Mouse (Mus musculus) MEL (cell line): ENCODE measurements around the gene Dlx4. TPM values are rescaled to one million over a fixed set of nuclear protein-coding genes. Genes with fewer than 3 reads are reported as not detected.

ENCODE experiments used
- DNase-seq: peaks from one replicate; pipeline ENCODE4 v3.0.0; 2011; ENCODE audit warnings: low read depth, low spot score
- H3K27ac ChIP-seq: 2 replicates; pipeline ENCODE4 v1.5.1; 2012; ENCODE audit warnings: low read depth, mild to moderate bottlenecking, control low read depth, low read length, moderate library complexity; ENCODE audit not compliant: control insufficient read depth
- H3K27me3 ChIP-seq, 2 experiments: fragments of 150-350 bp in 1 of 2; sonication (generic) in 1 of 2; 2 replicates each; pipeline ENCODE4 v1.6.1; 2012; ENCODE audit warnings: low read length in 2 of 2, mild to moderate bottlenecking in 2 of 2, improper control_type of control experiment in 1 of 2, moderate library complexity in 1 of 2; ENCODE audit not compliant: insufficient read depth in 2 of 2, control insufficient read depth in 1 of 2
- H3K36me3 ChIP-seq, 2 experiments: 2 replicates each; pipeline ENCODE4 v1.6.1; 2012 to 2014; ENCODE audit warnings: low read length in 2 of 2, improper control_type of control experiment in 1 of 2, inconsistent platforms in 1 of 2, mild to moderate bottlenecking in 1 of 2; ENCODE audit not compliant: insufficient read depth in 2 of 2, control insufficient read depth in 1 of 2
- H3K4me1 ChIP-seq, 2 experiments: fragments of 150-350 bp in 1 of 2; sonication (generic) in 1 of 2; 2 replicates each; pipeline ENCODE4 v1.6.1; 2012; ENCODE audit warnings: low read length in 2 of 2, improper control_type of control experiment in 1 of 2, mild to moderate bottlenecking in 1 of 2; ENCODE audit not compliant: insufficient read depth in 2 of 2, control insufficient read depth in 1 of 2
- H3K4me3 ChIP-seq, 2 experiments: fragments of 150-350 bp in 1 of 2; sonication (generic) in 1 of 2; 2 replicates each; pipeline ENCODE4 v1.5.1; 2012; ENCODE audit warnings: low read depth in 2 of 2, low read length in 2 of 2, mild to moderate bottlenecking in 2 of 2, moderate library complexity in 2 of 2, control low read depth in 1 of 2, improper control_type of control experiment in 1 of 2; ENCODE audit not compliant: control insufficient read depth in 1 of 2, insufficient read depth in 1 of 2
- H3K79me2 ChIP-seq: 2 replicates; pipeline ENCODE4 v1.6.1; 2012; ENCODE audit warnings: mild to moderate bottlenecking, low read length, moderate library complexity; ENCODE audit not compliant: control insufficient read depth, poor library complexity, insufficient read depth
- H3K9ac ChIP-seq: 2 replicates; pipeline ENCODE4 v1.6.1; 2012; ENCODE audit warnings: low read depth, mild to moderate bottlenecking, control low read depth, low read length, moderate library complexity; ENCODE audit not compliant: control insufficient read depth, poor library complexity, severe bottlenecking
- H3K9me3 ChIP-seq: fragments of 150-350 bp; sonication (generic); replicated peaks from 2 replicates; pipeline ENCODE4 v1.6.1; 2012; ENCODE audit warnings: mild to moderate bottlenecking, low read length, improper control_type of control experiment, moderate library complexity; ENCODE audit not compliant: insufficient read depth
- BHLHE40 ChIP-seq: IDR thresholded peaks from 2 replicates; pipeline ENCODE4 v1.6.1; 2012; ENCODE audit warnings: low read depth, mild to moderate bottlenecking, inconsistent platforms, low read length, improper control_type of control experiment, borderline replicate concordance
- CHD1 ChIP-seq: IDR thresholded peaks from 2 replicates; pipeline ENCODE4 v1.6.1; 2012; ENCODE audit warnings: low read depth, mild to moderate bottlenecking, inconsistent platforms, low read length, improper control_type of control experiment
- CTCF ChIP-seq, 3 experiments: IDR thresholded peaks in 2 of 3; conservative IDR thresholded peaks in 1 of 3; 2 replicates each; pipeline ENCODE4 v1.5.1; 2011 to 2012; ENCODE audit warnings: low read length in 3 of 3, low read depth in 2 of 3, mild to moderate bottlenecking in 2 of 3, improper control_type of control experiment in 1 of 3, inconsistent platforms in 1 of 3, mixed read lengths in 1 of 3, moderate library complexity in 1 of 3; ENCODE audit not compliant: control insufficient read depth in 1 of 3, insufficient read depth in 1 of 3, poor library complexity in 1 of 3, severe bottlenecking in 1 of 3
- E2F4 ChIP-seq: IDR thresholded peaks from 2 replicates; pipeline ENCODE4 v1.6.1; 2011; ENCODE audit warnings: low read depth, low read length, improper control_type of control experiment, borderline replicate concordance
- EP300 ChIP-seq, 2 experiments: IDR thresholded peaks; 2 replicates each; pipeline ENCODE4 v1.6.1; 2011; ENCODE audit warnings: improper control_type of control experiment in 2 of 2, low read length in 2 of 2, low read depth in 1 of 2, mild to moderate bottlenecking in 1 of 2
- ETS1 ChIP-seq: IDR thresholded peaks from 2 replicates; pipeline ENCODE4 v1.6.1; 2012; ENCODE audit warnings: low read depth, mild to moderate bottlenecking, inconsistent platforms, low read length, improper control_type of control experiment, moderate library complexity
- GABPA ChIP-seq: IDR thresholded peaks from 2 replicates; pipeline ENCODE4 v1.6.1; 2012; ENCODE audit warnings: low read depth, mild to moderate bottlenecking, inconsistent platforms, low read length, improper control_type of control experiment, moderate library complexity
- JUND ChIP-seq: IDR thresholded peaks from 2 replicates; pipeline ENCODE4 v1.6.1; 2011; ENCODE audit warnings: low read depth, mild to moderate bottlenecking, improper control_type of control experiment, low read length
- KAT2A ChIP-seq: conservative IDR thresholded peaks from 2 replicates; pipeline ENCODE4 v1.6.1; 2012; ENCODE audit warnings: low read depth, low read length, improper control_type of control experiment, inconsistent platforms
- MAFK ChIP-seq: IDR thresholded peaks from 2 replicates; pipeline ENCODE4 v1.6.1; 2011; ENCODE audit warnings: low read depth, mild to moderate bottlenecking, low read length, improper control_type of control experiment, borderline replicate concordance
- MAZ ChIP-seq: IDR thresholded peaks from 2 replicates; pipeline ENCODE4 v1.6.1; 2012; ENCODE audit warnings: low read depth, mild to moderate bottlenecking, inconsistent platforms, low read length, improper control_type of control experiment
- MYB ChIP-seq: IDR thresholded peaks from 2 replicates; pipeline ENCODE4 v1.6.1; 2011; ENCODE audit warnings: mild to moderate bottlenecking, low read depth, low read length, improper control_type of control experiment
- NRF1 ChIP-seq: IDR thresholded peaks from 2 replicates; pipeline ENCODE4 v1.6.1; 2014; ENCODE audit warnings: low read depth, mild to moderate bottlenecking, inconsistent platforms, low read length, improper control_type of control experiment, moderate library complexity; ENCODE audit not compliant: poor library complexity, insufficient read depth, severe bottlenecking
- POLR2A ChIP-seq, 2 experiments: IDR thresholded peaks; 2 replicates each; pipeline ENCODE4 v1.6.1; 2011 to 2012; ENCODE audit warnings: low read length in 2 of 2, mild to moderate bottlenecking in 2 of 2, control low read depth in 1 of 2, improper control_type of control experiment in 1 of 2, low read depth in 1 of 2, moderate library complexity in 1 of 2; ENCODE audit not compliant: control insufficient read depth in 1 of 2, insufficient read depth in 1 of 2, poor library complexity in 1 of 2
- POLR2AphosphoS5 ChIP-seq: IDR thresholded peaks from 2 replicates; pipeline ENCODE4 v1.6.1; 2012; ENCODE audit warnings: low read depth, borderline replicate concordance, mild to moderate bottlenecking, inconsistent platforms, low read length, moderate library complexity, mixed read lengths
- RAD21 ChIP-seq: IDR thresholded peaks from 2 replicates; pipeline ENCODE4 v1.6.1; 2011; ENCODE audit warnings: mild to moderate bottlenecking, low read depth, low read length, improper control_type of control experiment
- RCOR1 ChIP-seq: IDR thresholded peaks from 2 replicates; pipeline ENCODE4 v1.6.1; 2012; ENCODE audit warnings: low read depth, mild to moderate bottlenecking, inconsistent platforms, low read length, improper control_type of control experiment
- SIN3A ChIP-seq: IDR thresholded peaks from 2 replicates; pipeline ENCODE4 v1.6.1; 2012; ENCODE audit warnings: low read length, improper control_type of control experiment, inconsistent platforms
- SMC3 ChIP-seq: IDR thresholded peaks from 2 replicates; pipeline ENCODE4 v1.6.1; 2011; ENCODE audit warnings: low read depth, low read length, improper control_type of control experiment
- TBP ChIP-seq: IDR thresholded peaks from 2 replicates; pipeline ENCODE4 v1.8.0; 2011; ENCODE audit warnings: low read depth, low read length, improper control_type of control experiment
- TCF12 ChIP-seq: IDR thresholded peaks from 2 replicates; pipeline ENCODE4 v1.6.1; 2014; ENCODE audit warnings: low read depth, mild to moderate bottlenecking, inconsistent platforms, low read length, improper control_type of control experiment, moderate library complexity
- USF1 ChIP-seq: IDR thresholded peaks from 2 replicates; pipeline ENCODE4 v1.6.1; 2014; ENCODE audit warnings: low read depth, mild to moderate bottlenecking, inconsistent platforms, low read length, improper control_type of control experiment, moderate library complexity
- USF2 ChIP-seq, 2 experiments: IDR thresholded peaks; 2 replicates each; pipeline ENCODE4 v1.6.1; 2011 to 2012; ENCODE audit warnings: improper control_type of control experiment in 2 of 2, low read length in 2 of 2, borderline replicate concordance in 1 of 2, inconsistent platforms in 1 of 2, low read depth in 1 of 2, mild to moderate bottlenecking in 1 of 2; ENCODE audit not compliant: insufficient read depth in 1 of 2
- ZKSCAN1 ChIP-seq: IDR thresholded peaks from 2 replicates; pipeline ENCODE4 v1.6.1; 2012; ENCODE audit warnings: low read depth, mild to moderate bottlenecking, inconsistent platforms, low read length, improper control_type of control experiment, moderate library complexity
- ZMIZ1 ChIP-seq: IDR thresholded peaks from 2 replicates; pipeline ENCODE4 v1.6.1; 2012; ENCODE audit warnings: low read depth, mild to moderate bottlenecking, inconsistent platforms, low read length, improper control_type of control experiment, moderate library complexity
- ZNF384 ChIP-seq: IDR thresholded peaks from 2 replicates; pipeline ENCODE4 v1.6.1; 2012; ENCODE audit warnings: low read depth, mild to moderate bottlenecking, inconsistent platforms, low read length, improper control_type of control experiment
- polyA plus RNA-seq, 2 experiments: library from polyadenylated mRNA; stranded (reverse) in 1 of 2; unstranded in 1 of 2; fragments of >175 nt in 1 of 2; fragments of >200 nt in 1 of 2; gene quantifications; 2 replicates each; pipeline versions ENCODE4 v1.2.1 to v1.2.4; 2012; ENCODE audit warnings: low replicate concordance in 2 of 2, low read depth in 1 of 2; ENCODE audit not compliant: insufficient read length in 2 of 2, insufficient read depth in 1 of 2, missing spikeins in 1 of 2
- total RNA-seq: library from RNA; depleted of rRNA; stranded (reverse); fragments of 300-350 nt; gene quantifications from 2 replicates; pipeline ENCODE4 v1.2.3, GENCODE M21; 2012

Dlx4 gene
- total and polyA plus RNA-seq, 3 experiments: not detected

- Histone ChIP-seq H3K9ac (no peak overlapping the region), H3K9me3 (no peaks in the 10 kb centered on the region), H3K27me3 (peaks cover 26 to 27% of the 10 kb centered on the region in 2 experiments), H3K4me3 (no peak overlapping the region), H3K4me1 (no peaks in the 10 kb centered on the region), H3K79me2 (no peaks in the 10 kb centered on the region), H3K36me3 (no peaks in the 10 kb centered on the region), H3K27ac (no peak overlapping the region)
- DNase-seq: no peak
- no peak for TF ChIP-seq ZKSCAN1
- TF ChIP-seq NRF1: no peak
- TF ChIP-seq EP300 (IDR thresholded peaks at IDR 0.05; ENCODE audit: low read depth in 1 of 2, low read length in 2 of 2): no peak
- no peak for TF ChIP-seq TBP
Observed at GRCm38 (mm10) chr11:95153681-95154080, 7.6 kb upstream of the Dlx4 start.

- H3K9me3 ChIP-seq: no peaks in the 10 kb centered on the region
- H3K4me3 ChIP-seq: no peak overlapping the region
- no peaks in the 10 kb centered on the region for H3K4me1 ChIP-seq
- no peaks in the 10 kb centered on the region for H3K79me2 ChIP-seq
- TF ChIP-seq JUND (no peak), POLR2A (IDR thresholded peaks at IDR 0.05; ENCODE audit: control insufficient read depth in 1 of 2, insufficient read depth in 1 of 2, low read depth in 1 of 2, low read length in 2 of 2, poor library complexity in 1 of 2) (no peak), USF1 (no peak), MYB (no peak), RAD21 (no peak), MAFK (no peak), POLR2AphosphoS5 (no peak), SMC3 (no peak), SIN3A (no peak), ZNF384 (no peak)
- TF ChIP-seq, all 39 proteins: peak for 0
- no peak for DNase-seq
- Histone ChIP-seq H3K36me3 (no peaks in the 10 kb centered on the region), H3K9ac (no peak overlapping the region), H3K27me3 (peaks cover 24 to 27% of the 10 kb centered on the region in 2 experiments), H3K27ac (no peak overlapping the region)
Observed at GRCm38 (mm10) chr11:95153116-95153515, 7.1 kb upstream of the Dlx4 start.

DNA sequence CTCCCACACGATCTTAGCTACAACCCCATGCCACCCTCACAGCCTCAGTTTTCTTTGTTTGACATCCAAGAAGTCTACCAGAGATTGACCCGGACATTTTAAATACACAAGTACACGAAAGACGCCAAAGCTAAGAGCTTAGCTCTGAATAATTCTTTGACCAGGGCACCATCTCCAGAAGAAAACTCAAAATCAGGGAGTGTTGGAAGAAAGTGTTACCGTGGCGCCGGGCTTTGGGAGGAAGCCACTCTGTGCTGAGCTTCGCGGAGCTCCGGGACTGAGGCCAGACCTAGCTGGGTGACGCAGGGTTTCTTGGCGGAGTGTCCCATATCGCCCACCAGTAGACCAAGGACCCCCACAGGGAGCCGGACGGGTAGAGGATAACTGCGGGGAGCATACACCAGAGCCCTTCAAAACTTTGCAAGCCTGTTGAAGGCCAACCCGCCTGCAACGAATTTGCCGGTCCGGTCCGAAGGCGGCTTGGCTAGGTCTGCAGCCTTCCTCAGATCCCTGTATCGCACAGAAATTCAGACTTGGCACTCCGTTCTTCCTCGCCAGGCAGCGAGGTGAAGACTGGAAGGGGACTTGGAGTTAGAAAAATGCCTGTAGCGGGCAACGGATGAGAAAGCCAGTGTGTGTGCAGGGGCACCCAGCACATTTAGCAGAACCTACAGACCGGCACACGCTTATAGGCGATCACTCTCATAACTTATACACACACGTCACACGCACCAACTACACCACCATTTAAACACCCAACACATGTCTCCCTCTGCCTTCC, 4.4 kb upstream of the Dlx4 start:
- H3K9me3 ChIP-seq: no peaks in the 10 kb centered on the region
- no peak overlapping the region for H3K27ac ChIP-seq
- no peak overlapping the region for H3K4me3 ChIP-seq
- H3K9ac ChIP-seq: no peak overlapping the region
- peaks cover 13 to 21% of the 10 kb centered on the region in 2 experiments for H3K27me3 ChIP-seq
- no peak for DNase-seq
- H3K4me1 ChIP-seq: no peaks in the 10 kb centered on the region
- no peaks in the 10 kb centered on the region for H3K79me2 ChIP-seq
- no peaks in the 10 kb centered on the region for H3K36me3 ChIP-seq
- TF ChIP-seq ZMIZ1 (no peak), KAT2A (no peak), RCOR1 (no peak), E2F4 (no peak), POLR2AphosphoS5 (no peak), TCF12 (no peak), GABPA (no peak), MAZ (no peak), CTCF (IDR thresholded peaks at IDR 0.05 in 2 of 3, conservative IDR thresholded peaks at IDR 0.05 in 1 of 3; ENCODE audit: control insufficient read depth in 1 of 3, insufficient read depth in 1 of 3, low read depth in 2 of 3, low read length in 3 of 3, poor library complexity in 1 of 3, severe bottlenecking in 1 of 3) (no peak), ETS1 (no peak), USF2 (IDR thresholded peaks at IDR 0.05; ENCODE audit: borderline replicate concordance in 1 of 2, insufficient read depth in 1 of 2, low read depth in 1 of 2, low read length in 2 of 2) (no peak), BHLHE40 (no peak), CHD1 (no peak)
